Mouse (Mus musculus) midbrain, postnatal 0 days (tissue): ENCODE results near the gene Ntn1. TPM values are rescaled to one million over a fixed set of nuclear protein-coding genes. Genes with fewer than 3 reads are reported as not detected.
A peak's percentile ranks its signal among the peaks of the same experiment; 100 is the strongest.

Experiments
- ATAC-seq: fragments of 200-750 bp; cut with Nextera tagmentation; 2 replicates; pipeline ENCODE4 v1.8.0; 2017; ENCODE audit warnings: moderate number of reproducible peaks, mild to moderate bottlenecking, moderate TSS enrichment, moderate library complexity; ENCODE audit not compliant: low FRiP score
- DNase-seq: peaks from one replicate; pipeline ENCODE4 v3.0.0-alpha.2; 2015; ENCODE audit warnings: low spot score
- H3K27ac ChIP-seq: fragments of 300-500 bp; sonication (generic); 2 replicates; pipeline ENCODE4 v1.5.1; 2014; ENCODE audit warnings: low read depth, mild to moderate bottlenecking, low read length, mixed read lengths
- H3K27me3 ChIP-seq: fragments of 300-500 bp; sonication (generic); 2 replicates; pipeline ENCODE4 v1.6.1; 2014; ENCODE audit warnings: low read length, control low read depth, mixed read lengths; ENCODE audit not compliant: insufficient read depth
- H3K36me3 ChIP-seq: fragments of 300-500 bp; sonication (generic); 2 replicates; pipeline ENCODE4 v1.6.1; 2014; ENCODE audit warnings: low read length, control low read depth, mixed read lengths; ENCODE audit not compliant: insufficient read depth
- H3K4me1 ChIP-seq: fragments of 300-500 bp; sonication (generic); 2 replicates; pipeline ENCODE4 v1.6.1; 2014; ENCODE audit warnings: mild to moderate bottlenecking, control low read depth, antibody characterized with exemption, low read length, mixed read lengths; ENCODE audit not compliant: insufficient read depth
- H3K4me2 ChIP-seq: fragments of 300-500 bp; sonication (generic); 2 replicates; pipeline ENCODE4 v1.6.1; 2014; ENCODE audit warnings: low read depth, mild to moderate bottlenecking, low read length, mixed read lengths; ENCODE audit not compliant: poor library complexity, severe bottlenecking
- H3K4me3 ChIP-seq: fragments of 300-500 bp; sonication (generic); 2 replicates; pipeline ENCODE4 v1.5.1; 2014; ENCODE audit warnings: low read depth, mild to moderate bottlenecking, low read length, moderate library complexity
- H3K9ac ChIP-seq: fragments of 300-500 bp; sonication (generic); replicated peaks from 2 replicates; pipeline ENCODE4 v1.6.1; 2014; ENCODE audit warnings: mild to moderate bottlenecking, low read length, moderate library complexity, mixed read lengths; ENCODE audit not compliant: poor library complexity, severe bottlenecking
- H3K9me3 ChIP-seq: fragments of 300-500 bp; sonication (generic); 2 replicates; pipeline ENCODE4 v1.6.1; 2016; ENCODE audit warnings: low read length, control low read depth
- CTCF ChIP-seq: IDR thresholded peaks from 2 replicates; pipeline ENCODE4 v1.5.1; 2016; ENCODE audit warnings: antibody characterized with exemption, mild to moderate bottlenecking
- WGBS: fragments of 180-500 bp; shearing (Covaris S2); extraction: QIAGEN DNeasy Blood & Tissue Kit; methylation state at CpG from one replicate; pipeline ENCODE4 v1.1.7; 2014; 5-methylcytosine and 5-hydroxymethylcytosine counted together
- polyA plus RNA-seq: library from polyadenylated mRNA; unstranded; fragments of >200 nt; fragmentation: Nextera tagmentation; extraction: Ambion mirVana; gene quantifications from 2 replicates; pipeline ENCODE4 v1.2.1, GENCODE M21; 2015
- total RNA-seq: library from RNA; depleted of rRNA; stranded (reverse); fragments of >200 nt; gene quantifications from 2 replicates; pipeline ENCODE4 v1.2.3, GENCODE M21; 2014

Gene Ntn1
- total and polyA plus RNA-seq, 2 experiments from 2014 or later = 9.6 to 66.4 TPM

- ATAC-seq (no peak), DNase-seq (no peak)
- TF ChIP-seq CTCF = no peak
- no peak overlapping the region for H3K9ac ChIP-seq
- H3K4me1 ChIP-seq = no peaks in the 10 kb centered on the region
- no peak overlapping the region for H3K27ac ChIP-seq
- H3K36me3 ChIP-seq = no peaks in the 10 kb centered on the region
- no peaks in the 10 kb centered on the region for H3K27me3 ChIP-seq
- H3K4me3 ChIP-seq = no peak overlapping the region
- H3K4me2 ChIP-seq = no peak overlapping the region
- no peaks in the 10 kb centered on the region for H3K9me3 ChIP-seq
- 82% methylated on average over 6 of the region's 6 CpGs for WGBS
These were observed 69.5 kb downstream of the Ntn1 start for GRCm38 (mm10) chr11:68331117-68331437.

DNA sequence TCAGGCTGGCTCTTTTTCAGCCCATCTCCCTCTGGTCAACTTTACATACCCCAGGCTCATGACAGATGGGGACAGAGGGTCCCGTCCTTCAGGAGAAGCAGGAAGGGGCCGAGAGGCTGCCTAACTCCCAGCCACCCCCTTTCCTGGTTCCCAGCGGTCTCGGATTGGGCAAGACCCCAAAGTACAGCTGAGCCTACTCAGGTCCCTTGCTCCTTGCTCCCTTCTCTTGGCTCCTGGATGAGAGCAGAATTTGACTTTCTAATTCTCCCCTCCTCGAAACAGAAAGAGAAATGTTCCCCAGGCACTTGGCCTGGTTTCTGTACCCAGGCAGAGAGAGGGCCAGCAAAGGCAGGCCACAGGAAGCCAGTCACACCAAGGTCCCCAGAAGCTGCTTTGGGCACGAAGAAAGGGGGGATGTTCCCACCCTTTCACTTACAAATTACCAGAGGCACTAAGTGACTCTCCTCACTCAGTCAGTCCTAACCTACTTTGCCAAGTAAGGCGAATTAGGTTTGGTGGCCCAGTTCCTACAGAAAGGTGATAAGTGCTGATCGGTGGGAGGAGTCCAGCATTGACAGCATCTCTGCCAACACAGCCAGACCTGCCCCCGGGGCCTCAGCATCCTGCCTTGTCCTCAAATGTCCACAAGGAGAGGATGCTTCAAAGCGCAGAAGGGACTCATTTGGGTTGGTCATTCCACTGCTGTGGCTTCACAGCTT lies 70.1 kb downstream of the Ntn1 start:
- no peak overlapping the region for H3K4me3 ChIP-seq
- H3K36me3 ChIP-seq = no peaks in the 10 kb centered on the region
- H3K27ac ChIP-seq = no peak overlapping the region
- ATAC-seq (no peak), DNase-seq (peak; percentile 37)
- no peaks in the 10 kb centered on the region for H3K27me3 ChIP-seq
- H3K4me2 ChIP-seq = no peak overlapping the region
- no peak overlapping the region for H3K9ac ChIP-seq
- WGBS = 75% methylated on average over 10 of the region's 10 CpGs
- no peaks in the 10 kb centered on the region for H3K4me1 ChIP-seq
- no peak for TF ChIP-seq CTCF
- no peaks in the 10 kb centered on the region for H3K9me3 ChIP-seq

- DNase-seq = no peak
- no peaks in the 10 kb centered on the region for H3K36me3 ChIP-seq
- 86% methylated on average over 2 of the region's 2 CpGs for WGBS
- ATAC-seq = no peak
- no peak overlapping the region for H3K9ac ChIP-seq
- no peak overlapping the region for H3K4me3 ChIP-seq
- H3K4me1 ChIP-seq = no peaks in the 10 kb centered on the region
- H3K27me3 ChIP-seq = no peaks in the 10 kb centered on the region
- H3K9me3 ChIP-seq = no peaks in the 10 kb centered on the region
- no peak overlapping the region for H3K4me2 ChIP-seq
- no peak for TF ChIP-seq CTCF
- H3K27ac ChIP-seq = no peak overlapping the region
These were observed 75.8 kb downstream of the Ntn1 start for GRCm38 (mm10) chr11:68324863-68325262.

- no peak overlapping the region for H3K4me3 ChIP-seq
- no peaks in the 10 kb centered on the region for H3K4me1 ChIP-seq
- H3K27ac ChIP-seq = no peak overlapping the region
- WGBS = 68% methylated on average over 7 of the region's 7 CpGs
- H3K36me3 ChIP-seq = no peaks in the 10 kb centered on the region
- H3K4me2 ChIP-seq = no peak overlapping the region
- no peaks in the 10 kb centered on the region for H3K27me3 ChIP-seq
- H3K9me3 ChIP-seq = no peaks in the 10 kb centered on the region
- ATAC-seq (no peak), DNase-seq (no peak)
- H3K9ac ChIP-seq = no peak overlapping the region
- TF ChIP-seq CTCF = no peak
These were observed 79.2 kb downstream of the Ntn1 start for GRCm38 (mm10) chr11:68321417-68321816.

- DNase-seq (no peak), ATAC-seq (no peak)
- no peaks in the 10 kb centered on the region for H3K4me1 ChIP-seq
- no peak for TF ChIP-seq CTCF
- no peaks in the 10 kb centered on the region for H3K27me3 ChIP-seq
- no peak overlapping the region for H3K9ac ChIP-seq
- no peaks in the 10 kb centered on the region for H3K9me3 ChIP-seq
- no peak overlapping the region for H3K4me2 ChIP-seq
- WGBS = 82% methylated on average over 11 of the region's 11 CpGs
- H3K36me3 ChIP-seq = no peaks in the 10 kb centered on the region
- H3K4me3 ChIP-seq = no peak overlapping the region
- H3K27ac ChIP-seq = no peak overlapping the region
These were observed 85.0 kb downstream of the Ntn1 start for GRCm38 (mm10) chr11:68315551-68316130.

DNA sequence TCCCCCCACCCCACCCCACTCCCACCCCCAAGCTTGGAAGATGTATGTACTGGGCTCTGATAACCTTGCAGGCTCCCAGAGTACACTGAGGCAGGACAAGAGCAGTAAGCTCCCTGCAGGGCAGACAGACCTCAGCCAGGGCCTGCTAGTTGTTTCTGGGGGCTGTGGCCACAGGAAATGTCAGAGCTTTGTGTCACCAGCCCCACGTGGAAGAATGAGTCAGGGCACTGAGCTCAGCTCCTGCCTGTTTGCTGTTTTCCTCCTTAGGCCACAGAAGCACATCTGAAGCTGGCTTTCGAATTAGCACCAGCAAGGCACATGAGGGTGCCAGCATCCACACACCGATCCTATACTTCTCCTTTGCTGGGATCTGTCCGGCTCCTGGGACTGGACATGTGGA lies 86.8 kb downstream of the Ntn1 start:
- Histone ChIP-seq H3K4me3 (no peak overlapping the region), H3K27me3 (no peaks in the 10 kb centered on the region), H3K9me3 (no peaks in the 10 kb centered on the region), H3K4me1 (no peaks in the 10 kb centered on the region), H3K9ac (no peak overlapping the region), H3K27ac (no peak overlapping the region), H3K36me3 (no peaks in the 10 kb centered on the region), H3K4me2 (no peak overlapping the region)
- TF ChIP-seq CTCF = no peak
- DNase-seq = no peak
- no peak for ATAC-seq
- WGBS = 62% methylated on average over 4 of the region's 4 CpGs
